Mouse (Mus musculus): Measurements from ENCODE around the gene Hsf4.
"Not testable (repeated sequence)": the region's sequence is repeated elsewhere in the genome, so short reads cannot be mapped to it uniquely, and the experiment has no call there.

Hsf4 gene

DNA sequence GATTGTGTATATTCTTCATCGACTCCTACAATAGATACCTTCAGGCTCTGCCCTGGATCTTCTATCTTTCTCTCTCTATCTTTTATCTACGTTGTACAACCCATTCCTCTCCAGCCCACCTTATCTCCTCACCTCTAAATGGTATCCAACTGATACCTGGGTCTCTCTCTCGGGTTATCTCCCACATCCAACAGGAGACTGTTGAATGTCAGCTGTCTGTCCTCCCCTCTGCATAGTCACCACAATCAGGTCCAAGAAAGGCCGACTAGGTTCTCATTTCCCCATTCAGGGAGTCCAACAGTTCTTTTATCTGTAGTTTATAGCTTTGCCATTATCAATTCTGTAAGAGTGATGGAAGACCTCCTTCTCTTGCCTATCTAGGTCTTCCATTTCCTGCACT, 12.6 kb downstream of the Hsf4 start:
- DNase-seq (ENCODE audit: low spot score in 2 of 2) = no peak

- no peak for DNase-seq (ENCODE audit: low spot score in 2 of 2)
Measured at GRCm38 (mm10) chr8:105283074-105283473, 13.5 kb downstream of the Hsf4 start.

GRCm38 (mm10) chr8:105285514-105285913, 15.9 kb downstream of the Hsf4 start:
- DNase-seq (ENCODE audit: low spot score in 2 of 2) = no peak

DNA sequence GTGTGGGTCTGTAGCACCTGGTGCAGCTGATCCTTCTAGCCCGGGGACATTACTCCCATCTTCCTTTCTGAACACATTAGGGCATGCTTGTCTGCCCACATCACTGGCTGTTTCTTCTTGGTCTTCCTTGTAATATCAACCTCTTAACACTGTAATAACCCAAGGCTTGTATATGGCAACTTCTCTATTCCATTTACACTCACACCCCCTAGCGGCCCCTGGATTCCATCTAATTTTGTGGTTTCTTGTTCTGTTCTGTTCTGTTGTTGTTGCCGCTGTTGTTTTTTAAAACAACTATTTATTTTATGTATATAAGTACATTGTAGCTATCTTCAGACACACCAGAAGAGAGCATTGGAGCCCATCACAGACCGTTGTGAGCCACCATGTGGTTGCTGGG, 17.3 kb downstream of the Hsf4 start:
- DNase-seq (ENCODE audit: low spot score in 2 of 2) = no peak

GRCm38 (mm10) chr8:105288231-105288630, 18.6 kb downstream of the Hsf4 start:
- no peak for DNase-seq (ENCODE audit: low spot score in 2 of 2)

- DNase-seq (ENCODE audit: low spot score in 2 of 2) = peak; percentile 91 to 95
Measured at GRCm38 (mm10) chr8:105288958-105289732, 19.5 kb downstream of the Hsf4 start.

- peak in 1 of 2 experiments; percentile 56 for DNase-seq (ENCODE audit: low spot score in 2 of 2)
Measured at GRCm38 (mm10) chr8:105289805-105290460, 20.3 kb downstream of the Hsf4 start, which contains the start of gene 4931428F04Rik. TSS of gene 4931428F04Rik (minus strand) at chr8:105289864.

- peak in 1 of 2 experiments; percentile 74 for DNase-seq (ENCODE audit: low spot score in 2 of 2)
Measured at GRCm38 (mm10) chr8:105290554-105291314, 21.1 kb downstream of the Hsf4 start.

DNA sequence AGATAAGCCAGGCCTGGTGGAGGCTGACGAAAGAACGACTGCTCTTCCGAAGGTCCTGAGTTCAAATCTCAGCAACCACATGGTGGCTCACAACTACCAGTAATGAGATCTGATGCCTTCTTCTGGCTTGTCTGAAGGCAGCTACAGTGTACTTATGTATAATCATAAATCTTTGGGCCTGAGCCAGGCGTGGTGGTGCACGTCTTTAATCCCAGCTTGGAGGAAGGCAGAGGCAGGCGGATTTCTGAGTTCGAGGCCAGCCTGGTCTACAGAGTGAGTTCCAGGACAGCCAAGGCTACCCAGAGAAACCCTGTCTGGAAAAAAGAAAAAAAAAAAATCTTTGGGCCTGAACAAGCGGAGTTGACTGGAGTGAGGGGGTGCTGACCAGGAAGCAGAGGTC, 21.8 kb downstream of the Hsf4 start:
- not testable (repeated sequence) for DNase-seq (ENCODE audit: low spot score in 2 of 2)

GRCm38 (mm10) chr8:105291802-105292201, 22.2 kb downstream of the Hsf4 start:
- DNase-seq (ENCODE audit: low spot score in 2 of 2) = not testable (repeated sequence)

DNA sequence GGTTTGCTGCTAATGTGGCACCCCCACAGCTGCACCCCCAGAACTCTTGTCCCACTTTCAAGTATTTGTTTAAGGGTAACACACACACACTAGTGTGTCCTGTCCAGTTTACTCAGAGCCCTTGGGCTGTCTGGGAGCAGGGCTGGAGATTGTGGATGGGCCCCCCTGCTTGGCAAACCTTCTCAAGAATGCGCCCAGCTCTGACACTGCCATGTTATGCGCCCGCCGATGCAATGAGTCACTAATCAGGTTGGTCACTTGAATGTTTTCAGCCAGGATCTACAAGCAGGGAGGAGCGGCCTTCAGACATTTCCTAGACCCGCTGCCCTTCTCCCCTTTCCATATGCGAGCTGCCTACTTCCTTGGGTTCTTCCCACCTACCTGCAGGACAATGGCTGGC, 22.9 kb downstream of the Hsf4 start:
- no peak for DNase-seq (ENCODE audit: low spot score in 2 of 2)

- no peak for DNase-seq (ENCODE audit: low spot score in 2 of 2)
Measured at GRCm38 (mm10) chr8:105293405-105293804, 23.8 kb downstream of the Hsf4 start.

DNA sequence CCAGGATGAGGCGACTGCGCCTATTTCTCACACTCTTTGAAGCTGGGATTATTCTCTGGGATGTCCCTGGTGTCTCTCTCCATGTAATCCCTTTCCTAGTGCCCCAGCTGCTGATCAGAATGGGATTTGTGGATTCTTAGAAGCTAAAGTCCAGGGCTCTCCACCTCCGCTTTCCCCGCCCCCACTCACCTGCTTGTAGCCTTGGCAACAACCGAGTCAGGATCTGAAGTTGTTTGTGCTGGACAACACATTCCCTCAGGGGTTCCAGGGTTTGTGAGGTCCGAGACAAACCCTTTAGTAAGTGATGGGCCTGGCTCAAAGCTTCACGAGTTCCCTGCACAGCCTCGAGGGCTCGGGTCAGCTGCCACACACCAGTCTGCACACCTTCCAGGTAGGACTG, 25.2 kb downstream of the Hsf4 start:
- no peak for DNase-seq (ENCODE audit: low spot score in 2 of 2)

DNA sequence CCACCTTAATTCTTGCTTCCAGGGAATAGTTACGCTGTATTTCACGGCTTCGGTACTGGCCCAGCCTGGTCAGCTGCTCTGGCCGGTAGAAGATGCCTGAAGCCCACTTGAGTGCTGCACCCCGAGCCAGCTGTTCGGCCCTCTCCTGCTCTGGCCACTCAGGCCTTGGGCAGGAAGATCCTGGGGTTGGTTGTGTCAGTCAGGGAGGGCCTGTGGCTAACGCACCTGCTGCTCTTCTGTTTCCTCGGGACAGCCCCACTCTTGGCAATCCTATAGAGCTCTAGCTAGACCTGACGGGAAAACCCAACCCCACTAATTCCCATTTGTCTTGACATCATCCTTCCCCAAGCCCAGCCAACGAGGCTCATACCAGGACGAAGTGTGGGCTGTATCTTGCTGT, 25.7 kb downstream of the Hsf4 start:
- no peak for DNase-seq (ENCODE audit: low spot score in 2 of 2)

GRCm38 (mm10) chr8:105295895-105296573, 26.4 kb downstream of the Hsf4 start, which contains the start of gene Exoc3l:
TSS of gene Exoc3l (minus strand) at chr8:105296101.
- DNase-seq (ENCODE audit: low spot score in 2 of 2) = no peak

GRCm38 (mm10) chr8:105297511-105298192, 28.1 kb downstream of the Hsf4 start, which contains the start of gene E2f4:
TSS of gene E2f4 (plus strand) at chr8:105297663.
- peak; percentile 80 to 89 for DNase-seq (ENCODE audit: low spot score in 2 of 2)

GRCm38 (mm10) chr8:105298351-105299252, 29.0 kb downstream of the Hsf4 start:
- DNase-seq (ENCODE audit: low spot score in 2 of 2) = no peak

DNA sequence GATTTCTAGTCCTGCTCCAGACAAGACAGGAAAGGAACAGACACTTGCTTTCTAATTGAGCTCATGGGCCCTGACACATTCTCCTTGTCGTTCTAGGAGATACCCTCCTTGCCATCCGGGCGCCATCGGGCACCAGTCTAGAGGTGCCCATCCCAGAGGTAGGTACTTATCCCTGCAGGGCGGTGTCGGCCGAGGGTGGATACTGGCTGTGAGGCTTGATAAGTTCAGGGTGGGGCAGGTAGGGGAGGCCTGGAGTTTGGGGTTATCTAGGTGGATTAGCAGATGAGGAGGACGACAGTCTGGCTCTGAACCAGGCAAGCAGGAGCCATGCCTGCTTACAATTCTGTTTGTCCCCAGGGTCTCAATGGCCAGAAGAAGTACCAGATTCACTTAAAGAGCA, 30.4 kb downstream of the Hsf4 start:
- DNase-seq (ENCODE audit: low spot score in 2 of 2) = no peak

DNA sequence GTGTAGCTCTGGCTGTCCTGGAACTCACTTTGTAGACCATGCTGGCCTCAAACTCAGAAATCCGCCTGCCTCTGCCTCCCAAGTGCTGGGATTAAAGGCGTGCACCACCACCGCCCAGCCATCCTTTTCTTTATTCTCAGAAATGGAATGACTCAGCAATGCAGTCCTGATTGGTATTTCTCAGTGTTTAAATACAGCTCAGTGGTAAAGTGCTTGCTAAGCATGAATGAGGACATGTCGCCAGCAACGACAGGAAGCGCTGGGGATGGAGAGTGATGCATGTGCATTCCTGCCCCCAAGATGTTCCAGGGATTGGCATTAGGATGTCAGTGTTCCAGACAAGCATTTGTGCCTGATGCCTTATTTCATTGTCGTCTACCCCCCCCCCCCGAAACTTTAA, 33.8 kb downstream of the Hsf4 start:
- no peak for DNase-seq (ENCODE audit: low spot score in 2 of 2)

- no peak for DNase-seq (ENCODE audit: low spot score in 2 of 2)
Measured at GRCm38 (mm10) chr8:105303874-105304273, 34.3 kb downstream of the Hsf4 start.
